Mouse (Mus musculus) neural tube, postnatal 0 days (tissue): ENCODE results near the gene Arhgap9. TPM values are rescaled to one million over a fixed set of nuclear protein-coding genes. Genes with fewer than 3 reads are reported as not detected.

Source experiments
- polyA plus RNA-seq: library from polyadenylated mRNA; unstranded; fragments of >200 nt; fragmentation: Nextera tagmentation; extraction: Ambion mirVana; gene quantifications from 2 replicates; pipeline ENCODE4 v1.2.1, GENCODE M21; 2015

The Arhgap9 gene
- polyA plus RNA-seq, result 1.5 and 1.7 TPM in 2 replicates

GRCm38 (mm10) chr10:127321621-127322020 lies at the start of gene Arhgap9:
Arhgap9 (plus strand) TSS chr10:127321964.

GRCm38 (mm10) chr10:127288800-127289572 lies 32.8 kb upstream of the Arhgap9 start, which contains the start of gene Mbd6:
Mbd6 (minus strand) TSS chr10:127289018.

GRCm38 (mm10) chr10:127311476-127312355 lies 10.0 kb upstream of the Arhgap9 start, which contains the start of gene Mars:
Mars (minus strand) TSS chr10:127311786.

GRCm38 (mm10) chr10:127341891-127342639 lies 20.3 kb downstream of the Arhgap9 start, which contains the start of gene Gli1:
Gli1 (minus strand) TSS chr10:127341974.

GRCm38 (mm10) chr10:127353909-127354895 lies 32.4 kb downstream of the Arhgap9 start, which contains the start of gene Inhbe:
Inhbe (minus strand) TSS chr10:127354411.

GRCm38 (mm10) chr10:127369834-127370820 lies 48.4 kb downstream of the Arhgap9 start, which contains the start of gene Inhbc:
Inhbc (minus strand) TSS chr10:127370431.

Other genes with a start within 250 kb of the Arhgap9 start
- 5.2 and 6.2 TPM in 2 replicates for gene Agap2, start 246.7 kb upstream of the Arhgap9 start, polyA plus RNA-seq
- 115 and 116 TPM in 2 replicates for gene Os9, start 200.8 kb upstream of the Arhgap9 start, polyA plus RNA-seq
- gene B4galnt1, start 156.7 kb upstream of the Arhgap9 start, polyA plus RNA-seq, result 66.8 and 76.6 TPM in 2 replicates
- gene Slc26a10, start 141.3 kb upstream of the Arhgap9 start, polyA plus RNA-seq, result 0.72 and 1.1 TPM in 2 replicates
- 25.7 and 26.8 TPM in 2 replicates for gene Arhgef25, start 131.9 kb upstream of the Arhgap9 start, polyA plus RNA-seq
- gene Dtx3, start 126.2 kb upstream of the Arhgap9 start, polyA plus RNA-seq, result 168 and 199 TPM in 2 replicates
- gene Pip4k2c, start 110.4 kb upstream of the Arhgap9 start, polyA plus RNA-seq, result 17.1 and 19.0 TPM in 2 replicates
- gene Kif5a, start 58.6 kb upstream of the Arhgap9 start, polyA plus RNA-seq, result 102 and 109 TPM in 2 replicates
- gene Dctn2, start 55.6 kb upstream of the Arhgap9 start, polyA plus RNA-seq, result 294 and 319 TPM in 2 replicates
- gene Mbd6, start 32.9 kb upstream of the Arhgap9 start, polyA plus RNA-seq, result 9.4 and 12.3 TPM in 2 replicates
- gene Mars, start 10.2 kb upstream of the Arhgap9 start, polyA plus RNA-seq, result 85.2 and 93.5 TPM in 2 replicates
- 1.3 and 1.8 TPM in 2 replicates for gene Gli1, start 20.0 kb downstream of the Arhgap9 start, polyA plus RNA-seq
- gene Inhbe, start 32.4 kb downstream of the Arhgap9 start, polyA plus RNA-seq, result 0.04 and 0.05 TPM in 2 replicates
- gene Inhbc, start 48.5 kb downstream of the Arhgap9 start, polyA plus RNA-seq, result not detected in 2 replicates
- gene R3hdm2, start 58.4 kb downstream of the Arhgap9 start, polyA plus RNA-seq, result 40.8 and 50.2 TPM in 2 replicates
- 0.76 and 1.5 TPM in 2 replicates for gene Stac3, start 179.7 kb downstream of the Arhgap9 start, polyA plus RNA-seq
- 13.7 and 15.6 TPM in 2 replicates for gene Ndufa4l2, start 193.0 kb downstream of the Arhgap9 start, polyA plus RNA-seq
- gene Shmt2, start 200.5 kb downstream of the Arhgap9 start, polyA plus RNA-seq, result 41.3 and 47.0 TPM in 2 replicates
- 92.7 and 112 TPM in 2 replicates for gene Nxph4, start 212.6 kb downstream of the Arhgap9 start, polyA plus RNA-seq